Mouse (Mus musculus) myocyte (in vitro differentiated cells): ENCODE data around the gene Pqbp1. TPM values are rescaled to one million over a fixed set of nuclear protein-coding genes. Genes with fewer than 3 reads are reported as not detected.

Experiments
- H3K27me3 ChIP-seq: one replicate; pipeline ENCODE4 v1.6.1; 2011; ENCODE audit not compliant: control insufficient read depth, insufficient read depth, insufficient read length
- H3K36me3 ChIP-seq: one replicate; pipeline ENCODE4 v1.6.1; 2011; ENCODE audit not compliant: control insufficient read depth, insufficient read depth
- H3K4me2 ChIP-seq: one replicate; pipeline ENCODE4 v1.6.1; 2011; ENCODE audit warnings: low read depth, control low read depth
- H3K4me3 ChIP-seq: one replicate; pipeline ENCODE4 v1.5.1; 2011; ENCODE audit warnings: mild to moderate bottlenecking, control low read depth, moderate library complexity
- H3K79me2 ChIP-seq: one replicate; pipeline ENCODE4 v1.6.1; 2011; ENCODE audit not compliant: control insufficient read depth, insufficient read depth
- H3ac ChIP-seq: one replicate; pipeline ENCODE4 v1.6.1; 2011; ENCODE audit not compliant: control insufficient read depth, insufficient read length
- CEBPB ChIP-seq: IDR thresholded peaks from 2 replicates; pipeline ENCODE4 v1.6.1; 2011; ENCODE audit warnings: mild to moderate bottlenecking, moderate library complexity; ENCODE audit not compliant: poor library complexity, insufficient read depth, severe bottlenecking
- E2F4 ChIP-seq: IDR thresholded peaks from one replicate; pipeline ENCODE4 v1.6.1; 2011; ENCODE audit warnings: mild to moderate bottlenecking, control low read depth, moderate library complexity; ENCODE audit not compliant: insufficient read depth
- MAX ChIP-seq: IDR thresholded peaks from one replicate; pipeline ENCODE4 v1.6.1; 2011; ENCODE audit warnings: low read depth, mild to moderate bottlenecking, control low read depth
- MYOD1 ChIP-seq, 3 experiments: IDR thresholded peaks; one replicate each; pipeline ENCODE4 v1.6.1; 2011; ENCODE audit warnings: control low read depth in 2 of 3, low read depth in 2 of 3, mild to moderate bottlenecking in 2 of 3, moderate library complexity in 1 of 3; ENCODE audit not compliant: insufficient read length in 2 of 3, control insufficient read depth in 1 of 3
- MYOG ChIP-seq, 3 experiments: IDR thresholded peaks; one replicate each; pipeline ENCODE4 v1.6.1; 2011; ENCODE audit warnings: control low read depth in 2 of 3, low read depth in 2 of 3, mild to moderate bottlenecking in 2 of 3; ENCODE audit not compliant: insufficient read length in 2 of 3, control insufficient read depth in 1 of 3, insufficient read depth in 1 of 3
- POLR2A ChIP-seq: IDR thresholded peaks from one replicate; pipeline ENCODE4 v1.6.1; 2011; ENCODE audit warnings: low read depth, mild to moderate bottlenecking, control low read depth, moderate library complexity; ENCODE audit not compliant: insufficient read length
- POLR2AphosphoS2 ChIP-seq: IDR thresholded peaks from one replicate; pipeline ENCODE4 v1.6.1; 2011; ENCODE audit warnings: low read depth, control low read depth; ENCODE audit not compliant: insufficient read length
- REST ChIP-seq: IDR thresholded peaks from one replicate; pipeline ENCODE4 v1.6.1; 2011; ENCODE audit warnings: mild to moderate bottlenecking, control low read depth, moderate library complexity; ENCODE audit not compliant: insufficient read depth, insufficient read length
- SRF ChIP-seq: IDR thresholded peaks from one replicate; pipeline ENCODE4 v1.6.1; 2011; ENCODE audit warnings: low read depth; ENCODE audit not compliant: control insufficient read depth, insufficient read length
- TCF12 ChIP-seq: IDR thresholded peaks from one replicate; pipeline ENCODE4 v1.6.1; 2011; ENCODE audit warnings: mild to moderate bottlenecking, control low read depth; ENCODE audit not compliant: poor library complexity, insufficient read depth, severe bottlenecking
- TCF3 ChIP-seq: IDR thresholded peaks from one replicate; pipeline ENCODE4 v1.6.1; 2011; ENCODE audit warnings: low read depth, control low read depth; ENCODE audit not compliant: insufficient read length
- USF1 ChIP-seq: IDR thresholded peaks from one replicate; pipeline ENCODE4 v1.6.1; 2011; ENCODE audit warnings: low read depth, mild to moderate bottlenecking, control low read depth, moderate library complexity
- polyA plus RNA-seq: library from polyadenylated mRNA; unstranded; fragments of >200 nt; fragmentation: generic; extraction: Trizol; gene quantifications from one replicate; pipeline ENCODE4 v1.2.1, GENCODE M21; 2012; ENCODE audit warnings: missing spikeins

Gene Pqbp1
- polyA plus RNA-seq, 1 experiment = 79.5 TPM

GRCm38 (mm10) chrX:7865786-7866185, 33.3 kb downstream of the Pqbp1 start:
- Histone ChIP-seq H3K79me2 (peaks cover 22% of the 10 kb centered on the region), H3K36me3 (no peaks in the 10 kb centered on the region), H3ac (no peak overlapping the region), H3K4me3 (no peak overlapping the region), H3K27me3 (no peaks in the 10 kb centered on the region), H3K4me2 (no peak overlapping the region)
- TF ChIP-seq REST (no peak), TCF3 (no peak), POLR2A (no peak), TCF12 (no peak), E2F4 (no peak), MYOD1 (IDR thresholded peaks at IDR 0.05; ENCODE audit: control insufficient read depth in 1 of 3, insufficient read length in 2 of 3, low read depth in 2 of 3) (no peak), POLR2AphosphoS2 (no peak)

- no peak overlapping the region for H3ac ChIP-seq
- TF ChIP-seq POLR2AphosphoS2 = no peak
- no peak for TF ChIP-seq MAX
- TF ChIP-seq CEBPB = no peak
- TF ChIP-seq POLR2A = no peak
- no peak for TF ChIP-seq USF1
- TF ChIP-seq TCF3 = no peak
- TF ChIP-seq MYOG (IDR thresholded peaks at IDR 0.05; ENCODE audit: control insufficient read depth in 1 of 3, insufficient read depth in 1 of 3, insufficient read length in 2 of 3, low read depth in 2 of 3) = no peak
- no peak for TF ChIP-seq MYOD1 (IDR thresholded peaks at IDR 0.05; ENCODE audit: control insufficient read depth in 1 of 3, insufficient read length in 2 of 3, low read depth in 2 of 3)
- no peak for TF ChIP-seq REST
- TF ChIP-seq TCF12 = no peak
- no peak for TF ChIP-seq SRF
- no peak for TF ChIP-seq E2F4
- H3K4me3 ChIP-seq = no peak overlapping the region
- peaks cover 22% of the 10 kb centered on the region for H3K79me2 ChIP-seq
- H3K36me3 ChIP-seq = no peaks in the 10 kb centered on the region
- H3K27me3 ChIP-seq = no peaks in the 10 kb centered on the region
- no peak overlapping the region for H3K4me2 ChIP-seq
Observed at GRCm38 (mm10) chrX:7865343-7865742, 33.7 kb downstream of the Pqbp1 start.

GRCm38 (mm10) chrX:7864551-7864950, 34.5 kb downstream of the Pqbp1 start:
- Histone ChIP-seq H3K4me2 (no peak overlapping the region), H3K36me3 (no peaks in the 10 kb centered on the region), H3K4me3 (no peak overlapping the region), H3K27me3 (no peaks in the 10 kb centered on the region), H3K79me2 (peaks cover 22% of the 10 kb centered on the region), H3ac (no peak overlapping the region)
- no peak for TF ChIP-seq REST
- TF ChIP-seq USF1 = no peak
- TF ChIP-seq TCF12 = no peak
- TF ChIP-seq POLR2AphosphoS2 = no peak
- TF ChIP-seq MYOD1 (IDR thresholded peaks at IDR 0.05; ENCODE audit: control insufficient read depth in 1 of 3, insufficient read length in 2 of 3, low read depth in 2 of 3) = no peak
- no peak for TF ChIP-seq SRF

GRCm38 (mm10) chrX:7863181-7863580, 35.9 kb downstream of the Pqbp1 start:
- Histone ChIP-seq H3ac (no peak overlapping the region), H3K4me2 (no peak overlapping the region), H3K27me3 (no peaks in the 10 kb centered on the region), H3K79me2 (peaks cover 22% of the 10 kb centered on the region), H3K4me3 (no peak overlapping the region), H3K36me3 (peaks cover 5% of the 10 kb centered on the region)
- TF ChIP-seq MAX = no peak
- no peak for TF ChIP-seq CEBPB
- no peak for TF ChIP-seq E2F4
- TF ChIP-seq REST = no peak
- TF ChIP-seq POLR2A = no peak
- no peak for TF ChIP-seq SRF
- TF ChIP-seq USF1 = no peak
- no peak for TF ChIP-seq TCF3
- no peak for TF ChIP-seq MYOG (IDR thresholded peaks at IDR 0.05; ENCODE audit: control insufficient read depth in 1 of 3, insufficient read depth in 1 of 3, insufficient read length in 2 of 3, low read depth in 2 of 3)

GRCm38 (mm10) chrX:7859191-7859753, 39.8 kb downstream of the Pqbp1 start:
- Histone ChIP-seq H3K36me3 (peaks cover 5% of the 10 kb centered on the region), H3K79me2 (peaks cover 19% of the 10 kb centered on the region), H3K4me3 (no peak overlapping the region), H3K4me2 (no peak overlapping the region), H3K27me3 (no peaks in the 10 kb centered on the region), H3ac (no peak overlapping the region)
- TF ChIP-seq POLR2AphosphoS2 = no peak
- TF ChIP-seq MYOG (IDR thresholded peaks at IDR 0.05; ENCODE audit: control insufficient read depth in 1 of 3, insufficient read depth in 1 of 3, insufficient read length in 2 of 3, low read depth in 2 of 3) = no peak
- no peak for TF ChIP-seq TCF12
- TF ChIP-seq REST = no peak
- no peak for TF ChIP-seq TCF3
- TF ChIP-seq POLR2A = no peak
- no peak for TF ChIP-seq MYOD1 (IDR thresholded peaks at IDR 0.05; ENCODE audit: control insufficient read depth in 1 of 3, insufficient read length in 2 of 3, low read depth in 2 of 3)
- TF ChIP-seq SRF = no peak
- TF ChIP-seq USF1 = no peak
- no peak for TF ChIP-seq CEBPB
- no peak for TF ChIP-seq MAX
